Mouse (Mus musculus) thymus, adult 2 months (tissue): ENCODE measurements around the gene Pth1r.

Source experiments
- CTCF ChIP-seq: fragments of 200-500 bp; IDR thresholded peaks from 2 replicates; pipeline ENCODE4 v1.5.1; 2012; ENCODE audit warnings: mild to moderate bottlenecking, control low read depth, low read length, moderate library complexity, borderline replicate concordance; ENCODE audit not compliant: control insufficient read depth, poor library complexity, insufficient read depth; ENCODE audit errors: extremely low read depth
- POLR2A ChIP-seq: fragments of 200-500 bp; IDR thresholded peaks from 2 replicates; pipeline ENCODE4 v1.6.1; 2012; ENCODE audit warnings: mild to moderate bottlenecking, low read length, control low read depth, moderate library complexity; ENCODE audit not compliant: control insufficient read depth, poor library complexity, insufficient read depth; ENCODE audit errors: extremely low read depth

- TF ChIP-seq CTCF (no peak), POLR2A (no peak)
Observed at GRCm38 (mm10) chr9:110685187-110685586, 61.8 kb downstream of the Pth1r start.
